Mouse (Mus musculus): Measurements from ENCODE around the gene Krtap10-4. TPM values are rescaled to one million over a fixed set of nuclear protein-coding genes. Genes with fewer than 3 reads are reported as not detected.

The Krtap10-4 gene
- not detected in 2 replicates for polyA plus RNA-seq (2016; fragmentation: Nextera tagmentation; extraction: Ambion mirVana)

GRCm38 (mm10) chr10:77826951-77827350, at the start of gene Krtap10-4:
TSS of gene Krtap10-4 (minus strand) at chr10:77827095.
- Histone ChIP-seq H3K4me3 (replicated peaks) (no peak within 1 kb of the TSS), H3K9me3 (peaks cover 12% of the 10 kb centered on the region), H3K4me2 (no peak within 1 kb of the TSS), H3K27me3 (no peaks in the 10 kb centered on the region), H3K36me3 (no peaks in the 10 kb centered on the region), H3K27ac (no peak within 1 kb of the TSS), H3K4me1 (replicated peaks) (0 out of 2 replicates have a peak, but pooled peaks cover 5% of the 10 kb centered on the region), H3K9ac (replicated peaks) (no peak within 1 kb of the TSS)
- WGBS, result 67% methylated on average over 6 of the region's 6 CpGs
- ATAC-seq (ENCODE audit: insufficient number of reproducible peaks, insufficient read depth, low FRiP score, low TSS enrichment, low read depth), result no peak

GRCm38 (mm10) chr10:77869651-77870050, 42.8 kb upstream of the Krtap10-4 start:
- Histone ChIP-seq H3K27ac (no peak overlapping the region), H3K4me3 (replicated peaks) (no peak overlapping the region), H3K9ac (replicated peaks) (no peak overlapping the region), H3K36me3 (no peaks in the 10 kb centered on the region), H3K9me3 (no peaks in the 10 kb centered on the region), H3K4me2 (no peak overlapping the region), H3K27me3 (no peaks in the 10 kb centered on the region; the same call in 1 of the 2 replicates), H3K4me1 (replicated peaks) (no peaks in the 10 kb centered on the region)
- WGBS, result 90% methylated on average over 7 of the region's 7 CpGs
- ATAC-seq (ENCODE audit: insufficient number of reproducible peaks, insufficient read depth, low FRiP score, low TSS enrichment, low read depth), result no peak

DNA sequence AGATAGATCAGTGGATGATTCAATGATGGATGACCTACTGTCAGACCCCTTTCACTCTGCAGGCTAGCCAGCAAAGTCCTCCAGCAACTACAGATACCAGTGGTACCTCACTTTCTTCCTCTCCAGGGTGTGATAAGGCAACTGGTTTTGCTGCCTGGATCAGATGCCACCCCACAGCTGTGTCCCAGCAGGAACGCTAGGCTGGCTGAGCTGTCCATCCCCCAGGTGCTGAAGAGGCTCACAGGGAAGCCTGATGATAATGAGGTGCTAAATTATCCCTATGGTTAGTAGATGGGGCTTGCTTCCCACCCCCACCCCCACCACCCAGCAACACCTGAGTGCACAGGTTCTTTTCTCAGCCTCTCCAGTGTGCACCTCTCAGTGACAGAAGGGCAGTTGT, 40.7 kb upstream of the Krtap10-4 start:
- no peak overlapping the region for H3K4me2 ChIP-seq
- no peak overlapping the region for H3K4me3 ChIP-seq (replicated peaks)
- no peaks in the 10 kb centered on the region for H3K9me3 ChIP-seq
- H3K27ac ChIP-seq, result no peak overlapping the region
- H3K36me3 ChIP-seq, result no peaks in the 10 kb centered on the region
- no peaks in the 10 kb centered on the region; the same call in 1 of the 2 replicates for H3K27me3 ChIP-seq
- WGBS, result 5% methylated on average over 1 of the region's 1 CpGs
- no peak overlapping the region for H3K9ac ChIP-seq (replicated peaks)
- no peaks in the 10 kb centered on the region for H3K4me1 ChIP-seq (replicated peaks)
- no peak for ATAC-seq (ENCODE audit: insufficient number of reproducible peaks, insufficient read depth, low FRiP score, low TSS enrichment, low read depth)

- H3K27me3 ChIP-seq, result no peaks in the 10 kb centered on the region; the same call in 1 of the 2 replicates
- peak overlapping the region; percentile 24 for H3K4me3 ChIP-seq (replicated peaks)
- H3K36me3 ChIP-seq, result no peaks in the 10 kb centered on the region
- ATAC-seq (ENCODE audit: insufficient number of reproducible peaks, insufficient read depth, low FRiP score, low TSS enrichment, low read depth), result peak; percentile 5; the same call in 1 of the 2 replicates
- H3K9me3 ChIP-seq, result no peaks in the 10 kb centered on the region
- H3K4me2 ChIP-seq, result peak overlapping the region; percentile 46
- no peak overlapping the region for H3K27ac ChIP-seq
- no peaks in the 10 kb centered on the region for H3K4me1 ChIP-seq (replicated peaks)
- no peak overlapping the region for H3K9ac ChIP-seq (replicated peaks)
- 25% methylated on average over 11 of the region's 11 CpGs for whole genome bisulfite sequencing
These were observed 37.9 kb upstream of the Krtap10-4 start for GRCm38 (mm10) chr10:77864762-77865143.

DNA sequence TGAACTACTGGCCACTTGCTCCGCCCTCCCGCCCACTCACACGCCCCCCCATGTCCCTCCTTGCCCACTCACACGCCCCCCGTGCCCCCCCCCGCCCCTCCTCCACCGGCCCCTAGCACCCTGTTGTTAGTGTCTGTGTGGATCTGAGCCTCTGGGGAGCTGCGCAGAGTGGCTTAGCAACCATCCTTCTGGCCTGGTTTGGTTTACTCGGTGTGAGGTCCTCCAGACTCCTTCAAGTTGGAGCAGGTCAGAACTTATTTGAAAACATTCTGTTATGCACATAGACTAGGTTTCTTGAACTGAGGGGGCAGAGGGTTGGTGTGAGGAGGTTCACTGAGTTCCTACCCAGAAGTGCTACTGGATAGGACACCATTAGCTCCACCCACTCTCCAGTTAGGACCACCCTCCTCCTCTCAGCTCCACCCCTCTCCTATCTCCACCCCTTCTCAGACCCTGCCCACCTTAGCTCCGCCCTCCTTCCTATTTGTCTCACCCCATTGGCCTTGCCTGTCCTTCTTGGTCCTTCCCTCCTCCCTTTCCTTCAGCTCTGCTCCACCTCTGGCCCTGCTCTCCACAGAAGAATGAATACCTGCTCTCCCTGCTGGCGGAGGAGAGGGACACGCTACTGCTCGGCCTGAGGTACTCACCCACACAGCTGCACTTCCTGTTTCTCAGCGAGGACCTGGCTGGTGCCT, 37.3 kb upstream of the Krtap10-4 start:
- no peak overlapping the region for H3K9ac ChIP-seq (replicated peaks)
- peak; percentile 60; the same call in 1 of the 2 replicates for ATAC-seq (ENCODE audit: insufficient number of reproducible peaks, insufficient read depth, low FRiP score, low TSS enrichment, low read depth)
- no peak overlapping the region for H3K27ac ChIP-seq
- H3K27me3 ChIP-seq, result no peaks in the 10 kb centered on the region; the same call in 1 of the 2 replicates
- 28% methylated on average over 14 of the region's 14 CpGs for WGBS
- H3K4me3 ChIP-seq (replicated peaks), result peak overlapping the region; percentile 24
- no peaks in the 10 kb centered on the region for H3K4me1 ChIP-seq (replicated peaks)
- H3K9me3 ChIP-seq, result no peaks in the 10 kb centered on the region
- H3K36me3 ChIP-seq, result no peaks in the 10 kb centered on the region
- peak overlapping the region; percentile 46 for H3K4me2 ChIP-seq

DNA sequence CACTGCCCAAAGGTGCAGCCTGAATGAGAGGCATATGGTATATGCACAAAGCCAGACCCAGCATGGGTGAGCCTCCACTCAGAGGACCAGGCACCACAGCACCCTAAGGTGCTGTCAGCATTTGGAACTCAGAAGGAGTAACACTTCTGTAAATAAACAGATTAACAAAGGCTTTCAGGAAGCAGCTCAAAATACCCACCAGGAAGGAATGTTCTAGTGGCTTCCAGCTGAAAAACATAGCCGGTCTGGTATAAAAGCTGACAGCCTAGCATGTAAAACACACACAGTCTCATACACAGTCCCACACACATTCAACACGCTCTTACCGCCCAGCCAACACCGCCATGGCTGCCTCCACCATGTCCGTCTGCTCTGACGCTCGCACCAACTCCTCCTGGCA, 34.8 kb upstream of the Krtap10-4 start, which contains the start of gene Gm3285:
Gm3285 (plus strand) TSS at position 301 of the 400 bp plus-strand sequence.
- no peak for ATAC-seq (ENCODE audit: insufficient number of reproducible peaks, insufficient read depth, low FRiP score, low TSS enrichment, low read depth)
- Histone ChIP-seq H3K27ac (no peak within 1 kb of the TSS), H3K9me3 (no peaks in the 10 kb centered on the region), H3K27me3 (no peaks in the 10 kb centered on the region; the same call in 1 of the 2 replicates), H3K4me1 (replicated peaks) (no peaks in the 10 kb centered on the region), H3K4me3 (replicated peaks) (no peak within 1 kb of the TSS), H3K36me3 (no peaks in the 10 kb centered on the region), H3K9ac (replicated peaks) (no peak within 1 kb of the TSS), H3K4me2 (no peak within 1 kb of the TSS)
- 48% methylated on average over 7 of the region's 7 CpGs for whole genome bisulfite sequencing

GRCm38 (mm10) chr10:77852559-77852958, 25.7 kb upstream of the Krtap10-4 start, which contains the start of gene Gm10318:
TSS of gene Gm10318 (plus strand) at chr10:77852859.
- no peak for ATAC-seq (ENCODE audit: insufficient number of reproducible peaks, insufficient read depth, low FRiP score, low TSS enrichment, low read depth)
- H3K27ac ChIP-seq, result no peak within 1 kb of the TSS
- no peaks in the 10 kb centered on the region for H3K4me1 ChIP-seq (replicated peaks)
- no peak within 1 kb of the TSS for H3K9ac ChIP-seq (replicated peaks)
- no peak within 1 kb of the TSS for H3K4me2 ChIP-seq
- H3K27me3 ChIP-seq, result peaks cover 3% of the 10 kb centered on the region
- no peaks in the 10 kb centered on the region for H3K36me3 ChIP-seq
- H3K9me3 ChIP-seq, result peaks cover 6% of the 10 kb centered on the region; the same call in 1 of the 2 replicates
- WGBS, result 74% methylated on average over 9 of the region's 9 CpGs
- H3K4me3 ChIP-seq (replicated peaks), result no peak within 1 kb of the TSS

DNA sequence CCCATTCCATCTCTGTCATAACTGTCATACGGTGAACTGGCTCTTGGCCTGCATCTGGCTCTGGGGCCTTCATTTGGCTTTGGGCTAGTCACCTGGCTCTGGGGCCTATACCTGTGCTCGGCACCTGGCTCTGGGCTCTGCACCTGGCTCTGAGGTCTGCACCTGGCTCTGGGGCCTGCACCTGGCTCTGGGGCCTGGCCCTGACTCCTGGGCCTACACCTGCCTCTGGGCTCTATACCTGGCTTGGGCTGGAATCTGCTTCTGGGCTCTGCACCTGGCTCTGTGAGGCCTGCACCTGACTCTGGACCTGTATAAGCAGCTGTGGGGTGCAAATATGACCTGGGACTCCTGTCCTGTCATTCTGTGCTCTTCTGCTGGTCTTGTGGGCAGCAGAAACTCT, 20.6 kb upstream of the Krtap10-4 start:
- no peak overlapping the region for H3K27ac ChIP-seq
- no peak for ATAC-seq (ENCODE audit: insufficient number of reproducible peaks, insufficient read depth, low FRiP score, low TSS enrichment, low read depth)
- no peaks in the 10 kb centered on the region for H3K4me1 ChIP-seq (replicated peaks)
- no peak overlapping the region for H3K9ac ChIP-seq (replicated peaks)
- H3K36me3 ChIP-seq, result no peaks in the 10 kb centered on the region
- 79% methylated on average over 2 of the region's 2 CpGs for WGBS
- peaks cover 23% of the 10 kb centered on the region for H3K9me3 ChIP-seq
- H3K4me2 ChIP-seq, result no peak overlapping the region
- no peak overlapping the region for H3K4me3 ChIP-seq (replicated peaks)
- peaks cover 3% of the 10 kb centered on the region; the same call in 1 of the 2 replicates for H3K27me3 ChIP-seq

DNA sequence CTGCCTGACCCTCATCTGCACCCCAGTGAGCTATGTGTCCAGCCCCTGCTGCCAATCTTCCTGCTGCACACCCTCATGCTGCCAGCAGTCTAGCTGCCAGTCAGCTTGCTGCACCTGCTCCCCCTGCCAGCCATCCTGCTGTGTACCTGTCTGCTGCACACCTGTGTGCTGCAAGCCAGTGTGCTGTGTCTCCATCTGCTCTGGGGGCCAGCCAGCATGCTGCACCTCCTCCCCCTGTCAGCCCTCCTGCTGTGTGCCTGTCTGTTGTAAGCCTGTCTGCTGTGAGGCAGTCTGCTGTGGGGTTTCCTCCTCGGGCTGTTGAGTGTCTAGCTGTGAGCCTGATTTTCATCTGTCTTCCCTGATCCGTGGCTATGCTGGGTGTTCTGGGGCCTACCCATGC, 20.1 kb upstream of the Krtap10-4 start:
- WGBS, result 18% methylated on average over 2 of the region's 2 CpGs
- Histone ChIP-seq H3K9me3 (peaks cover 23% of the 10 kb centered on the region), H3K4me2 (no peak overlapping the region), H3K27ac (no peak overlapping the region), H3K4me1 (replicated peaks) (no peaks in the 10 kb centered on the region), H3K9ac (replicated peaks) (no peak overlapping the region), H3K27me3 (peaks cover 3% of the 10 kb centered on the region; the same call in 1 of the 2 replicates), H3K36me3 (no peaks in the 10 kb centered on the region), H3K4me3 (replicated peaks) (no peak overlapping the region)
- no peak for ATAC-seq (ENCODE audit: insufficient number of reproducible peaks, insufficient read depth, low FRiP score, low TSS enrichment, low read depth)

- no peaks in the 10 kb centered on the region for H3K4me1 ChIP-seq (replicated peaks)
- peaks cover 3% of the 10 kb centered on the region; the same call in 1 of the 2 replicates for H3K27me3 ChIP-seq
- H3K4me3 ChIP-seq (replicated peaks), result no peak within 1 kb of the TSS
- peaks cover 23% of the 10 kb centered on the region for H3K9me3 ChIP-seq
- H3K27ac ChIP-seq, result no peak within 1 kb of the TSS
- 79% methylated on average over 3 of the region's 3 CpGs for WGBS
- H3K9ac ChIP-seq (replicated peaks), result no peak within 1 kb of the TSS
- no peak within 1 kb of the TSS for H3K4me2 ChIP-seq
- H3K36me3 ChIP-seq, result no peaks in the 10 kb centered on the region
- no peak for ATAC-seq (ENCODE audit: insufficient number of reproducible peaks, insufficient read depth, low FRiP score, low TSS enrichment, low read depth)
These were observed 19.6 kb upstream of the Krtap10-4 start, which contains the start of gene Gm36176 for GRCm38 (mm10) chr10:77846503-77846902. TSS of gene Gm36176 (plus strand) at chr10:77846803.

DNA sequence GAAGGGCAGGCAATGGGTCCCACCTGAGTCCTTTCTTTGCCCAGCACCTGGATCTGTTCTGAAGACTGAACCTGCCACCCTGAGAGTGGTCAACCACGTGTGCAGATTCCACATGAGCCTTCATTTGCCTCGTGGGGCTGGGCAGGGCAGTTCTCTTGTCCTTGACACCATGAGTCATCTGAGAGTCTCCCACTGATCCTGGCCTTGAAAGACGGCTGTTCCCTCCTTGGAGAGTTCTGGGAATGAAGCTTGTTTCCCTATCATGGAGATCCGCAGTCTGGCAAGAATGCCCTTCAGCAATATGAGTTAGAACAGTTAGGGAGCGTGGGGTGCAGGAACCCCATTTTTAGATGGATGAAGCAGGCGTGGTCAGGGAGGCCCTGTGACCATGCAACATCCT, 12.1 kb upstream of the Krtap10-4 start:
- Histone ChIP-seq H3K27me3 (no peaks in the 10 kb centered on the region), H3K27ac (no peak overlapping the region), H3K36me3 (no peaks in the 10 kb centered on the region), H3K4me3 (replicated peaks) (no peak overlapping the region), H3K9me3 (peaks cover 14% of the 10 kb centered on the region), H3K4me2 (no peak overlapping the region), H3K4me1 (replicated peaks) (no peaks in the 10 kb centered on the region), H3K9ac (replicated peaks) (no peak overlapping the region)
- 70% methylated on average over 6 of the region's 6 CpGs for WGBS
- no peak for ATAC-seq (ENCODE audit: insufficient number of reproducible peaks, insufficient read depth, low FRiP score, low TSS enrichment, low read depth)
